Mouse (Mus musculus): ENCODE measurements at regions not wholly inside any gene's neighbourhood (a gene's known extent, or its start where the extent isn't known, plus 50 kb on each side); places are given as distances from the start of the nearest gene placed in this dataset.

DNA sequence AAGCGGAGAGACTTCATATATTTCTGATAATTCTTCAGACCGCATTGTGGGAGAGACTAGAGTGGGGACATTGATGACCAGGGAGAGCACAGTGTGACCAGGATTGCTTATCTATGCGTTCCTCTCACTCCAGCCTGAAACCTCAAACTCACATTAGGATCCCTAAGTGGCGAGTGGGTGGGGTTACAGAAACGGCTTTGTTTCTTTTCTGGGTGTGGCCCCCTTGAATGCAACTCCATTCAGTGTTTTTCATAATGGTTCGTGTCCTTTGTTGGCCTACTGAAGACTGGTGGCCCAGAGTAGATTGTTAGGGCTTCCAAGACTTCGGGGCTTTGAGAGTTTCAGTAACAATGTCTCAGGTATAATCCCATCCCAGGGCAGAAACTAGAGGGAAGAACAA lies 1512.1 kb downstream of the Slc22a22 start:
- no peaks in the 10 kb centered on the region for H3K79me2 ChIP-seq (replicated peaks; ENCODE audit: control insufficient read depth, extremely low read depth, insufficient read depth, poor library complexity, severe bottlenecking)
- H3K27ac ChIP-seq (ENCODE audit: insufficient read depth, low read depth): no peak overlapping the region
- no peak for DNase-seq (ENCODE audit: extremely low read depth)
- H3K9me3 ChIP-seq (replicated peaks; ENCODE audit: low read length): no peaks in the 10 kb centered on the region
- H3K4me2 ChIP-seq (ENCODE audit: insufficient read depth, low read depth, poor library complexity, severe bottlenecking): no peak overlapping the region
- TF ChIP-seq POLR2A (IDR thresholded peaks at IDR 0.05; ENCODE audit: low read depth, low read length) (no peak), MAX (IDR thresholded peaks at IDR 0.05; ENCODE audit: low read length) (no peak), POLR2AphosphoS2 (IDR thresholded peaks at IDR 0.05; ENCODE audit: low read depth, low read length) (no peak), MXI1 (IDR thresholded peaks at IDR 0.05; ENCODE audit: low read depth, low read length) (no peak), CTCF (conservative IDR thresholded peaks at IDR 0.05 in 1 of 2, IDR thresholded peaks at IDR 0.05 in 1 of 2; ENCODE audit: low read depth in 2 of 2, low read length in 2 of 2) (no peak), PAX5 (IDR thresholded peaks at IDR 0.05; ENCODE audit: low read length) (no peak), ELF1 (IDR thresholded peaks at IDR 0.05; ENCODE audit: low read depth, low read length) (no peak), TCF12 (IDR thresholded peaks at IDR 0.05; ENCODE audit: low read depth, low read length) (no peak), MEF2A (IDR thresholded peaks at IDR 0.05; ENCODE audit: borderline replicate concordance, low read depth, low read length) (no peak), ETS1 (conservative IDR thresholded peaks at IDR 0.05; ENCODE audit: low read depth, low read length) (no peak), SMC3 (IDR thresholded peaks at IDR 0.05; ENCODE audit: low read depth, low read length) (no peak), RCOR1 (conservative IDR thresholded peaks at IDR 0.05; ENCODE audit: low read depth, low read length) (no peak), CHD2 (IDR thresholded peaks at IDR 0.05; ENCODE audit: low read length) (no peak), IRF4 (IDR thresholded peaks at IDR 0.05; ENCODE audit: low read depth, low read length) (no peak), GABPA (IDR thresholded peaks at IDR 0.05; ENCODE audit: insufficient replicate concordance, low read depth, low read length) (no peak), JUND (conservative IDR thresholded peaks at IDR 0.05; ENCODE audit: low read depth, low read length) (no peak), TBP (conservative IDR thresholded peaks at IDR 0.05; ENCODE audit: low read depth, low read length) (no peak), MAFK (IDR thresholded peaks at IDR 0.05; ENCODE audit: insufficient replicate concordance, low read length) (no peak)
- no peaks in the 10 kb centered on the region for H3K36me3 ChIP-seq (replicated peaks in 1 of 2; ENCODE audit: control insufficient read depth in 1 of 2, insufficient read depth in 1 of 2, low read length in 1 of 2)
- H3K4me3 ChIP-seq (replicated peaks in 1 of 3; ENCODE audit: low read depth in 2 of 3, low read length in 2 of 3, poor library complexity in 1 of 3): no peak overlapping the region
- in situ Hi-C loops (cut with MboI; ENCODE audit: low pct_ligation_motif_present, low pct_unique_long_range_greater_than_20kb, low sequenced_read_pairs) (no loop called here), dilution Hi-C loops (cut with MboI; ENCODE audit: extremely low pct_ligation_motif_present, extremely low pct_unique_long_range_greater_than_20kb, low sequenced_read_pairs) (no loop called here)
- H3K27me3 ChIP-seq (replicated peaks): no peaks in the 10 kb centered on the region
- peaks cover 0 to 6% of the 10 kb centered on the region in 2 experiments; a peak in 1 of 4 replicates for H3K4me1 ChIP-seq (ENCODE audit: control insufficient read depth in 1 of 2, insufficient read depth in 2 of 2)
- no peak overlapping the region for H3K9ac ChIP-seq (ENCODE audit: insufficient read depth, low read depth)

DNA sequence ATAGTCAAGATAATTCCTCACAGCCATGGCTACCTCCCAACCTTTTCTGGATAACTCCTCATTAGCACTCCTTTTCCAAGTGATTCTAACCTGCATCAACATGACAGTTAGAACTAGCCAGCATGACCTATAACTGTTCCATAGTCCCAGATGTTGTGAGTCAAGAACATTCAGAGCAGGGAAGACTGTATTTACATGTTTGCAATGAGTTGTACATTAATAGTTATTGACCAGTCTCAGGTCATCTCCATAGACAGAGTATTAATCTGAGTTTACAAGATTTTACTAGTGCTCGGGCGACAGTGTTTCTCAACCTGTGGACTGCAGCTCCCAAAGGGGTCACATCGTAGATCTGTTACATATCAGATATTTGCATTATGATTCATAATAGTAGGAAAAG lies 1515.3 kb downstream of the Slc22a22 start:
- in situ Hi-C loops (cut with MboI; ENCODE audit: low pct_ligation_motif_present, low pct_unique_long_range_greater_than_20kb, low sequenced_read_pairs): no loop called here

More for the DNA sequence above, 1515.3 kb downstream of the Slc22a22 start:
- no peaks in the 10 kb centered on the region for H3K27me3 ChIP-seq (replicated peaks)
- DNase-seq (ENCODE audit: extremely low read depth): no peak
- H3K27ac ChIP-seq (ENCODE audit: insufficient read depth, low read depth): no peak overlapping the region
- no peak for TF ChIP-seq USF2 (conservative IDR thresholded peaks at IDR 0.05; ENCODE audit: low read depth, low read length)
- TF ChIP-seq TCF12 (IDR thresholded peaks at IDR 0.05; ENCODE audit: low read depth, low read length): no peak
- no peak for TF ChIP-seq BHLHE40 (IDR thresholded peaks at IDR 0.05; ENCODE audit: low read depth, low read length)
- no peak for TF ChIP-seq CHD1 (IDR thresholded peaks at IDR 0.05; ENCODE audit: low read depth, low read length)
- no peak for TF ChIP-seq SMC3 (IDR thresholded peaks at IDR 0.05; ENCODE audit: low read depth, low read length)
- TF ChIP-seq MEF2A (IDR thresholded peaks at IDR 0.05; ENCODE audit: borderline replicate concordance, low read depth, low read length): no peak
- TF ChIP-seq TBP (conservative IDR thresholded peaks at IDR 0.05; ENCODE audit: low read depth, low read length): no peak
- TF ChIP-seq UBTF (IDR thresholded peaks at IDR 0.05; ENCODE audit: low read depth, low read length): no peak
- no peak for TF ChIP-seq CHD2 (IDR thresholded peaks at IDR 0.05; ENCODE audit: low read length)
- no peak for TF ChIP-seq POLR2A (IDR thresholded peaks at IDR 0.05; ENCODE audit: low read depth, low read length)
- no peak for TF ChIP-seq POLR2AphosphoS2 (IDR thresholded peaks at IDR 0.05; ENCODE audit: low read depth, low read length)
- no peak for TF ChIP-seq RAD21 (IDR thresholded peaks at IDR 0.05; ENCODE audit: low read depth, low read length)
- no peaks in the 10 kb centered on the region for H3K79me2 ChIP-seq (replicated peaks; ENCODE audit: control insufficient read depth, extremely low read depth, insufficient read depth, poor library complexity, severe bottlenecking)
- no peak overlapping the region for H3K4me3 ChIP-seq (replicated peaks in 1 of 3; ENCODE audit: low read depth in 2 of 3, low read length in 2 of 3, poor library complexity in 1 of 3)
- no peak overlapping the region for H3K9ac ChIP-seq (ENCODE audit: insufficient read depth, low read depth)
- H3K36me3 ChIP-seq (replicated peaks in 1 of 2; ENCODE audit: control insufficient read depth in 1 of 2, insufficient read depth in 1 of 2, low read length in 1 of 2): no peaks in the 10 kb centered on the region
- H3K4me2 ChIP-seq (ENCODE audit: insufficient read depth, low read depth, poor library complexity, severe bottlenecking): no peak overlapping the region
- H3K9me3 ChIP-seq (replicated peaks; ENCODE audit: low read length): no peaks in the 10 kb centered on the region
- dilution Hi-C loops (cut with MboI; ENCODE audit: extremely low pct_ligation_motif_present, extremely low pct_unique_long_range_greater_than_20kb, low sequenced_read_pairs): no loop called here
- H3K4me1 ChIP-seq (ENCODE audit: control insufficient read depth in 1 of 2, insufficient read depth in 2 of 2): peaks cover 0 to 6% of the 10 kb centered on the region in 2 experiments; a peak in 1 of 4 replicates

Data from CH12.LX (cell line).